Mouse (Mus musculus) adrenal gland, postnatal 14 days (tissue): ENCODE measurements around the gene Txnip. TPM values are rescaled to one million over a fixed set of nuclear protein-coding genes. Genes with fewer than 3 reads are reported as not detected.
A peak's percentile ranks its signal among the peaks of the same experiment; 100 is the strongest.

ENCODE experiments used
- DNase-seq: peaks from one replicate; pipeline ENCODE4 v3.0.0; 2021; ENCODE audit warnings: mixed read lengths
- total RNA-seq: library from RNA; stranded (reverse); gene quantifications from 2 replicates; pipeline ENCODE4 v1.2.3, GENCODE M21; 2021

Txnip gene
- total RNA-seq, 1 experiment from 2014 or later: 479 TPM

GRCm38 (mm10) chr3:96568605-96569004 lies 10.8 kb downstream of the Txnip start:
- DNase-seq: no peak

GRCm38 (mm10) chr3:96569506-96569905 lies 11.7 kb downstream of the Txnip start:
- DNase-seq: no peak

DNA sequence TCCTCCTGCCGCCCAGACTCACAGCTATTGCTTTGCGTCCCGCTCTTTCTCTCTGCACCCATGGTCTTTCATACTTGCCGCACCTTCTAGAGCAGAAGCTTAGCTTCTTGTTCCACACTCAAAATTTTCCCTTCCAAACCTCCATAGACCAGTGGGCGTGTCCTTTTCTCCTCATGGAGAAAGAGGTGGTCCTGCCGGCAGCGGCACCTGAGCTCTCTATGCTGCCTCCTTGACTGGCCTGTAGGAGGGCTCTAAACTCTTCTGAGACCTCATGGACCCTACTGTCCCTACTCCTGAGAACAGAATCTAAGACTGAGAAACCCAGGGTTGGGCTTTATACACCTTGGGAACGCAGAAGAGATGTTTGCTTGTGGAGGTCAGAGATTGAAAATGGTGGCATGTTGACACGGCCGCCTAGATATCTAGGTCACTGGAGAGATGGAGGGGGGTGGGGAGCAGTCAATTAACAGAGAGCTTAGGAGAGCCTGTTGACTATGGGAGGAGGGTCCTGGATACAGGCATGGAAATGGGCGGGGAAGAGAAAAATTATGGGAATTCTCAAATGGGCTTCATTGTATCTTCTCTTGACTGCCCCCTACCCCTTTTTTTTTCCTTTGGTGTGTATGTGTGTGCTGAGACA lies 12.3 kb downstream of the Txnip start:
- no peak for DNase-seq

- no peak for DNase-seq
Observed at GRCm38 (mm10) chr3:96570643-96571042, 12.9 kb downstream of the Txnip start.

GRCm38 (mm10) chr3:96571336-96571735 lies 13.6 kb downstream of the Txnip start:
- DNase-seq: no peak

DNA sequence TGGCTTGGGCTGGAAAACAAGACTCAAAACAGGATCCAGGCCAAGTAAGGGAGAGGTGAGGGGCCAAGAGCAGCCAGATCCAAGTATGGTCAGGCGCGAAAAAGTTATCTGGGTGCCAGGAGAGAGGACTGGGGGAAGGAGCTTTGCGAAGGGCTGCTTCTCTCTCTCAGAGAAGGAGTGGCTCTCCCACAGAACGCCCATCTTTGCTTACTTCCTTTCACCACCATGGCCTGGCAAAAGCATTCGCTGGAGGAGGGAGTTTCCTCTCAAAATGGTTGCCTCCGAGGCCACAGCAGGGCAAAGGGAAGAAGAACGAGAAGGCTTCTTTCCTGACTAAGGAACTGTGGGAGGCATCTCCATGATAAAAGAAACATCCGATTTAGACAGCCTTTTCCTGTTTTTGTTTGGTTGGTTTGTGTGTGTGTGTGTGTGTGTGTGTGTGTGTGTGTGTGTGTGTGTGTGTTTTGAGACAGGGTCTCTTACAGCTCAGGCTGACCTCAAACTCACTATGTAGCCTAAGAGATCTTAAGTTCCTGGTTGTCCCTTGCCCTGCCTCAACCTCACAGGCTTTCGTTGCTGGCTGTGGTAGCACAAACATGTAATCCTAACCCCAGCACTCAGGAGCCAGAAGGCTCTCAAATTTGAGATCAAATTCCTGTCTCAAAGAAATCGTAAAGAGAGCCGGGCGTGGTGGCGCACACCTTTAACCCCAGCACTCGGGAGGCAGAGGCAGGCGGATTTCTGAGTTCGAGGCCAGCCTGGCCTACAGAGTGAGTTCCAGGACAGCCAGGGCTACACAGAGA lies 14.3 kb downstream of the Txnip start:
- peak; percentile 71 for DNase-seq

DNA sequence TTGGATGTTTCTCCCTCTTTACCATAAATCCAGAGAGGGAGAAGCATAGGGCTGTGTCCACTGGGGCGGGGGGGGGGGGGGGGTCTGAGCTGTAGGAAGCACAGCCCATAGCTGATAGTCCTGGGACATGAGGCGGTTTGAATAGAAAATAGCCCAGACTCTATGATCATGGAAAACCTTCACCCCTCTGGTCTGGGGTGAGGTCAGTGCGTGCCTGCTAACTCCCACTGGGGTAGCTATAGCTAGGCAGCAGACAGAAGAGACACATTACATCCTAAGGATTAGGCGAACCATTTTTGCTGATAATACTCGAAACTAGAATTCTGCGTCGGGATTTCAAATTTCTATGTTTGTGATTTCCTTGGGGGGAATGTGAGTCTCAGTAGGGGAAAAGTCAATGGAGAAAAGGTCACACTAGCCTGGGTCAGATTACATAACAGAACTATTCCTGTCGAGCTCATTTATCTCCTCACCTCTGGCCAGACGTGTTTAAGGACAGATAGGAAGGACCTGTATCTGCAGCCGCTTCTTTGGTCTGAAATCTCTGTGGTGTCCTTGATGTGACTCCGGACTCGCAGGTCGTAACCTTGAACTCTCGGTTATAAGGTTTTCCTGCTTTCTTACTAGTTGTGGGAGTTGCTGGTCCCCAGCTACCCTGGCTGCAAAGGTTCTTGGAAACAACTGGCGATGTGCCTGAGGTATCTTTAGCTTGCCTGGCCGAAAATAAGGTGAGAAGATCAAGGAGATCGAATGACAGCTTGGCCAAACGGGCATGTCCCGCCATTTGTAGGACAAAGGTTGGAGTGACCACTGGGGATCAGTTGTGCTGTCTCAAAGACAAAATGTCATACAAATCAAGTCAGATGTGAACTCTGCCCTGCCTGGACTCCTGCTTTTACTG lies 16.1 kb downstream of the Txnip start:
- peak; percentile 75 for DNase-seq

DNA sequence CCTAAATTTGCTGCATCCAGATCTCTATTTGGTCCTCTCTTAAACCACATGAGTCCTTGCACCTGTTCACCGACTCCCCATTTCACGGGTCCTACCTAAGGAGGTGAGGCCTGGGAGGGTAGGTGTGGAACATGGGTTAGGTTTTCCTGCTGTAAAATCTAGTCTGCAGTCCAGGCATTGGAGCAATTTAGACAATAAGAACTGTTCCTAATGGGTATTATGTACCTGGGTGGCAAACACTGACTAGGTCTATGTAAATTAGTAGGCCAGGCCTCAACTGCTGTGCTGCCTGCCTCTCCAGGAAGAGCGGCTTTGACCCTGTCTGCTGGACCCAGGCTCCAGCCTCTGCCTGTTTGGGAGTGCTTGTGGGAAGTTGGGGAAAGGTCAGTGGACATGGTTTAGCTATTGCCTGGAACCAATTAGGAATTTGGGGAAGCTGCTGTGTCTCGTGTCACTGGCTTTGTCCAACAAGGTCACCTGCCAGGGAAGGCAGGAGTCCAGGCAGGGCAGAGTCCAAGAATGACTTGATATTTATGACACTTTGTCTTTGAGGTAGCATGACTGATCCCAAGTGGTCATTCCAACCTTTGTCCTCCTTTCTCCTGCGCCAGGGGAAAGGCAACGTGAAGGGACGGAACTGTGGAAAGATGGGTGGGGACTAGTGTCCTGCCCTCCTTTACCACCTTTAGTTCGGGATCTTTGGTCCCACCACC lies 17.7 kb downstream of the Txnip start:
- peak; percentile 78 for DNase-seq

GRCm38 (mm10) chr3:96576005-96576658 lies 18.4 kb downstream of the Txnip start:
- DNase-seq: peak; percentile 89

DNA sequence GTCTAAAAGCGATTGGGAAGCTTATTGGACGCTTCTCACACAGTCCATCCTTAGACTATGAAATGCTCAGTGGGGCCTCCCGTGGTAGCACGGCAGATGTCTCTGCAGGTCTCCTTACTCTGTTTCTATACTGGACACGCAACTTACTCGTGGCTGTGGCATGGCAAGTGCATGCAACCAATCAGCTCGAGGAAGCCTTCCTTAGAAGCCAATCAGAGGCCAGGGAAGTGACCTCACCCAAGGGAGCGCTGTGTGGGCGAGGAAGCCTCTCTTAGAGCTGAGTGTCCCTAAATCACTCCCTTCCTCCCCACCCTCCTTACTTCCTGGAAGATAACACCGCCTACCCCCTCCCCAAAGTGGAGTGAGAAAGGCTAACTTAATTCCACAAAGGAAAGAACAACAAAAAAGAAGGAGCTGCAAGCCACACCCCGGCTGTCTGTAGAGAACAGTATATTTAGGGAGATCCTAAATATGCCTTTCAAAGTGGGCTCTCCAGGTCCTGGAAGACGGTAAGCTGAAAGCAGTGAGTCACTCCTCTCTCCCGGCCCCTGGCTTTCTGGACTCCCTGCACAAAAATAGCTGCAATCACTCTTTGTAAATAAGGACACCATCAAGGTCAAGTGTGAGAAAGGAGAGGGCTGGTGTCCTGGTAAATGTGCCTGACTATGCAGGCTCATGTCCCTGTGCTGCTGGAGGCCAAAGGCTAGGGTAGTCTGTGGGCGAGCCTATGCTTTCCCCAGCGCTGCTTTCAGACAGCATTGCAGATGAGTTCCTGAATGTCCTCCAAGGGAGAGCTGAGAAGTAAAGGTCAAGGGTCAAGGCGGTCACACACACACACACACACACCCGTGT lies 19.2 kb downstream of the Txnip start, which contains the start of gene Gm16253:
Gene Gm16253 (plus strand): TSS at position 295 of the 852 bp plus-strand sequence.
- DNase-seq: peak; percentile 95

- DNase-seq: no peak
Observed at GRCm38 (mm10) chr3:96577566-96577965, 19.8 kb downstream of the Txnip start.

DNA sequence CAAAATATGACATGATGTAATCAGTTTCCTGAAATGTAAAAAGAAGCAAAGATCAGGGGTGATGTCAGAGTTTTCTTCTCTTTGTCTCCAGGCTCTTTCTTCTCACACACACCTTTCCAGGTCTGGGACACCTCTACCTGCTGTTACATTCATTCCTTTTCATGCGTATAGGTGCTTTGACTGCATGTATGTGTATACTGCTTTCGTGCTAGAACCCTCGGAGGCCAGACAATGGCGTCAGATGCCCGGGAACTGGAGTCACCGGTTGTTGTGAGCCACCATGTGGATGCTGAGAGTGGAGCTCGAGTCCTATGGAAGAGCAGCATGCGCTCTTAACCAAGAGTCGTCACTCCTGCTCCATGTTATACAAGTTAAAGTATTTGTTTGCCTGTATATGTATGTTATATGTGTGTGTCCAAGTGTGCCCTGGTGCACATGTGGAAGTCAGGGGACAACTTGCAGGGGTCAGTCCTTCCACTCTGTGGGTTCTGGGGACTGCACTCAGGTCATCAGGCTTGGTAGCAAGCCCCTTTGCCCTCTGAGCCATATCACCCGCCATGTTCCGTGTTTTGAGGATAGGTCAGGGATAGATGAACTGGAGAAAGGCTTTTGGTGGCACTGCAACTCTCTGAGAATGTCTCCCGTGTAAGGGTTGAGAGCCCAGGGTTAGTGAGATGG lies 20.9 kb downstream of the Txnip start:
- no peak for DNase-seq

GRCm38 (mm10) chr3:96579239-96579750 lies 21.5 kb downstream of the Txnip start:
- DNase-seq: no peak

DNA sequence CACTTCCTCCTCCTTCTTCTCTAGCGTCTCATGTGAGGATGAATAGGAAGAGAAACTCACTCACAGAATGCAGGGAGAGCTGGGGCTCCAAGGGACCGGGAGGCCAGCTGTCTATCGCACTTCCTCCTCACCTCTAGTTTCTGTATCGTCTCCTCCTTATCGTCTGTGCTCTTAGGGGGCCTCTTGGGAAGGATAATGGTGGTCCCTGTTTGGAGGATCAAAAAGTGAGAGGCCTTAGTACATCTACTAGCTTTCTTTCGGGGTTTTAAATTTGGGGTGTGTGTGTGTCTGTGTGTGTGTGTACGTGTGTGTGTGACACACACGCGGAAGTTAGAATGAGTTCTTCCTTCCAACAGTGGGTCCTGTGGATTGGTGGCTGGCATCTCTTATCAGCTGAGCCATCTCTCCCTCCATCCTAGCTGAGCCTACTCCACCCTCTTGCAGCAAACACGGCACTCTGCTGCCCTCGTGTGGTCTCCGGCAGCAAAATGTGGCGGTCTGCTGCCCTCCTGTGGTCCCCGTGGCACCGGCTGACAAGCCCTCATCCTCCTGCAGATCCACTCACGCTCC lies 22.2 kb downstream of the Txnip start:
- DNase-seq: peak; percentile 94

- DNase-seq: no peak
Observed at GRCm38 (mm10) chr3:96581141-96581540, 23.4 kb downstream of the Txnip start.

DNA sequence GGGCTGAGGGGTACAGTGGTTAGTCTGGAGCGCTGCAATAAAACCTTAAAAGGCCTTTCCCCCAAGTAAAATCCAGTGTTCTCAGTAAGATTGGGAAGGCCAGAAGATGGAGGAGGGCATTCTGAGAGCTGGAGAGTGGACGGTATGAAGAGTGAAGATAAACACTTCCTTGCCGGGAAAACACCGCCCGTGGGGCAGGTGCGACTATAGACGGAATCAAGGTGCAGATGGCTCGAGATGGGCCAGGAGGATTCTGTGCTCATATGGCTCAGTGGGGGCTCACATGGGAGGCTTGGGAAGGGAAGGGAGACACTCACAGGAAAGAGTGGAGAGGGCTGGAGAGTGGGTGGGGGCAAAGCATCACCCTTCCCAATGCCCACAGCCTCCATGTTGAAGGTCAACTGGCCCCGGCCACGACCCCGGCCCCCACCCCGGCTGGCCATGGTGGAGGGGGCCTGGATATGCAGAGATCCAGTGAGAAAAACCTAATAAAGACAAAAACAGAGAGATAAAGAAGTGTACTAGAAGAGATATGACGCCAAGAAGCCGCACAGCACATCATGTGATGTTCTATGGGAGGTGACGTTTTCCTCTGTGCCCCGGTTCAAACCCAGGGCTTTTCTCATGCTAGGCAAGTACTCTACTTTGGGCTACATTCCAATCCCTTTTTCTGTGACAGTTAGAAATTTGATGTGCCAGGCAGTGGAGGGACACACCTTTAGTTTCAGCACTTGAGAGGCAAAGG lies 24.2 kb downstream of the Txnip start:
- no peak for DNase-seq

DNA sequence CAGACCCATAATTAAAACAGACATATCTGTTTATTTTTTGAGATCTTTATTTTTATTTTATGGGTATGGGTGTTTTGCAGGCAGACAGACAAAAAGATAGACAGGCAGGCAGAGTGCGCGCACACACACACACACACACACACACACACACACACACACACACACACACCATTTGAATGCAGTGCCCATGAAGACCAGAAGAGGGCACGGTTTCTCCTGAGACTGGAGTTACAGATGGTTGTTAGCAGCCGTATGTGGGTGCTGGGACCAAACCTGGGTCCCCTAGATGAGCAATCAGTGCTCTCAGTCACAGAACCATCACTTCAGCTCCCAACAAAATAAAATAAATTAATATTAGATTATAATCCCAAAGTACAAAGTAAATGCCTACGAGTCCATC lies 25.6 kb downstream of the Txnip start:
- DNase-seq: no peak

DNA sequence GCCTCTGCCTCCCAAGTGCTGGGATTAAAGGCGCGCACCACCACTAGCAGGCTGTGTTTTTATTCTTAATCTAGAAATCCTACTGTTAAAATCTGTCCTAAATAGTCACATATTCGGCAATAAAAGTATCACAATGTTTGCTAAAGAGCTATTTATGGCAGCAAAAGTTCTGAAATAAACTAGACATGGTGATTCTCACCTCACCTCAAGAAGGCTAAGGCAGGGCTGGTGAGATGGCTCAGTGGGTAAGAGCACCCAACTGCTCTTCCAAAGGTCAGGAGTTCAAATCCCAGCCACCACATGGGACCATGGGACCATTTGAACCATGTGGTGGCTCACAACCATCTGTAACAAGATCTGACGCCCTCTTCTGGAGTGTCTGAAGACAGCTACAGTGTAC lies 32.9 kb downstream of the Txnip start:
- no peak for DNase-seq

DNA sequence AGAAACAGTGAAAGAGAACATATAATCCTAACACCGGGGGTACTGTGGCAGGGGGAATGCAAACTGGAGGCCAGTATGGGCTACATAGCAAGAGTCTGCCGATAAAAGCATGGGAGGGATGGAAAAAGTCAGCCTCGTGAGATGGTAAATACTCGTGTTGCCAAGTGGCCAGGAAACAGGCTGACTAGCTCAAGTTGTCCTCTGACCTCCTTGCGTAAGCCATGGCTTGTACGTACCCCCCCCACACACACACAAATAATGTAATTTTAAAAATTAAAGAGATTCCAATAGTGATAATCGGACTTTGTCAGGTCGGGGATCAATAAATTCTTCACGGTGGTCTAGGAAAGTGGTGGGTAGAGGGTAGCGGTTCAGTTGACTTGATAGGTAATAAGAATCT lies 35.6 kb downstream of the Txnip start:
- no peak for DNase-seq
